Mouse (Mus musculus) midbrain, embryonic 15.5 days (tissue): ENCODE measurements at regions not wholly inside any gene's neighbourhood (a gene's known extent, or its start where the extent isn't known, plus 50 kb on each side); places are given as distances from the start of the nearest gene placed in this dataset.

ENCODE experiments used
- ATAC-seq: fragments of 200-750 bp; cut with Nextera tagmentation; replicated peaks from 2 replicates; pipeline ENCODE4 v1.8.0; 2017; ENCODE audit warnings: moderate TSS enrichment
- H3K27ac ChIP-seq: fragments of 300-500 bp; sonication (generic); 2 replicates; pipeline ENCODE4 v1.5.1; 2015; ENCODE audit warnings: mild to moderate bottlenecking, inconsistent platforms
- H3K27me3 ChIP-seq: fragments of 300-500 bp; sonication (generic); replicated peaks from 2 replicates; pipeline ENCODE4 v1.6.1; 2015; ENCODE audit warnings: inconsistent platforms
- H3K36me3 ChIP-seq: fragments of 300-500 bp; sonication (generic); replicated peaks from 2 replicates; pipeline ENCODE4 v1.6.1; 2015; ENCODE audit warnings: inconsistent platforms
- H3K4me1 ChIP-seq: fragments of 300-500 bp; sonication (generic); 2 replicates; pipeline ENCODE4 v1.6.1; 2015; ENCODE audit warnings: inconsistent platforms
- H3K4me2 ChIP-seq: fragments of 300-500 bp; sonication (generic); 2 replicates; pipeline ENCODE4 v1.6.1; 2015; ENCODE audit warnings: inconsistent platforms, mild to moderate bottlenecking, moderate library complexity
- H3K4me3 ChIP-seq: fragments of 300-500 bp; sonication (generic); 2 replicates; pipeline ENCODE4 v1.5.1; 2015; ENCODE audit warnings: mild to moderate bottlenecking, inconsistent platforms
- H3K9ac ChIP-seq: fragments of 300-500 bp; sonication (generic); 2 replicates; pipeline ENCODE4 v1.6.1; 2015; ENCODE audit warnings: mild to moderate bottlenecking, inconsistent platforms
- H3K9me3 ChIP-seq: fragments of 300-500 bp; sonication (generic); 2 replicates; pipeline ENCODE4 v1.6.1; 2016; ENCODE audit warnings: inconsistent platforms
- WGBS: fragments of 180-500 bp; shearing (Covaris S2); methylation state at CpG from one replicate; pipeline ENCODE4 v1.1.7; 2015; ENCODE audit warnings: mixed read lengths; 5-methylcytosine and 5-hydroxymethylcytosine counted together

GRCm38 (mm10) chr8:96586129-96586528, 697.8 kb upstream of the Got2 start:
- H3K36me3 ChIP-seq: no peaks in the 10 kb centered on the region
- H3K27me3 ChIP-seq: no peaks in the 10 kb centered on the region
- no peaks in the 10 kb centered on the region for H3K4me1 ChIP-seq
- 74% methylated on average over 3 of the region's 3 CpGs for WGBS
- H3K4me2 ChIP-seq: no peak overlapping the region
- no peaks in the 10 kb centered on the region for H3K9me3 ChIP-seq
- ATAC-seq: no peak
- no peak overlapping the region for H3K9ac ChIP-seq
- no peak overlapping the region for H3K27ac ChIP-seq
- no peak overlapping the region for H3K4me3 ChIP-seq

- 84% methylated on average over 10 of the region's 10 CpGs for WGBS
- H3K27ac ChIP-seq: no peak overlapping the region
- no peak for ATAC-seq
Measured at GRCm38 (mm10) chr8:96552512-96552911, 664.2 kb upstream of the Got2 start.

GRCm38 (mm10) chr8:96550408-96550807, 662.1 kb upstream of the Got2 start:
- Histone ChIP-seq H3K36me3 (no peaks in the 10 kb centered on the region), H3K27ac (no peak overlapping the region), H3K27me3 (no peaks in the 10 kb centered on the region), H3K4me1 (no peaks in the 10 kb centered on the region), H3K4me2 (no peak overlapping the region), H3K9me3 (no peaks in the 10 kb centered on the region), H3K9ac (no peak overlapping the region), H3K4me3 (no peak overlapping the region)
- WGBS: 97% methylated on average over 2 of the region's 2 CpGs
- no peak for ATAC-seq

More at GRCm38 (mm10) chr8:96552512-96552911, 664.2 kb upstream of the Got2 start:
- Histone ChIP-seq H3K9me3 (no peaks in the 10 kb centered on the region), H3K4me1 (no peaks in the 10 kb centered on the region), H3K4me3 (no peak overlapping the region), H3K4me2 (no peak overlapping the region), H3K9ac (no peak overlapping the region), H3K27me3 (no peaks in the 10 kb centered on the region), H3K36me3 (no peaks in the 10 kb centered on the region)

GRCm38 (mm10) chr8:96548663-96549062, 660.3 kb upstream of the Got2 start:
- no peaks in the 10 kb centered on the region for H3K36me3 ChIP-seq
- H3K9me3 ChIP-seq: no peaks in the 10 kb centered on the region
- no peak overlapping the region for H3K9ac ChIP-seq
- WGBS: 87% methylated on average over 4 of the region's 4 CpGs
- no peaks in the 10 kb centered on the region for H3K4me1 ChIP-seq
- H3K27me3 ChIP-seq: no peaks in the 10 kb centered on the region
- H3K4me2 ChIP-seq: no peak overlapping the region
- ATAC-seq: no peak
- H3K4me3 ChIP-seq: no peak overlapping the region
- no peak overlapping the region for H3K27ac ChIP-seq

- H3K4me1 ChIP-seq: no peaks in the 10 kb centered on the region
- H3K36me3 ChIP-seq: no peaks in the 10 kb centered on the region
- no peak for ATAC-seq
Measured at GRCm38 (mm10) chr8:96548187-96548586, 659.8 kb upstream of the Got2 start.

GRCm38 (mm10) chr8:96542215-96542614, 653.9 kb upstream of the Got2 start:
- Histone ChIP-seq H3K4me1 (no peaks in the 10 kb centered on the region), H3K9ac (no peak overlapping the region), H3K9me3 (no peaks in the 10 kb centered on the region), H3K4me3 (no peak overlapping the region), H3K36me3 (no peaks in the 10 kb centered on the region), H3K27me3 (no peaks in the 10 kb centered on the region), H3K4me2 (no peak overlapping the region), H3K27ac (no peak overlapping the region)
- 96% methylated on average over 3 of the region's 3 CpGs for whole genome bisulfite sequencing
- ATAC-seq: no peak

More at GRCm38 (mm10) chr8:96548187-96548586, 659.8 kb upstream of the Got2 start:
- H3K9ac ChIP-seq: no peak overlapping the region
- no peak overlapping the region for H3K27ac ChIP-seq
- no peak overlapping the region for H3K4me3 ChIP-seq
- no peak overlapping the region for H3K4me2 ChIP-seq
- no peaks in the 10 kb centered on the region for H3K27me3 ChIP-seq
- H3K9me3 ChIP-seq: no peaks in the 10 kb centered on the region

- WGBS: 56% methylated on average over 6 of the region's 6 CpGs
- Histone ChIP-seq H3K9ac (no peak overlapping the region), H3K4me1 (0 out of 2 replicates have a peak, but pooled peaks cover 3% of the 10 kb centered on the region), H3K27ac (no peak overlapping the region), H3K4me3 (no peak overlapping the region), H3K36me3 (no peaks in the 10 kb centered on the region), H3K4me2 (no peak overlapping the region), H3K9me3 (no peaks in the 10 kb centered on the region), H3K27me3 (no peaks in the 10 kb centered on the region)
- no peak for ATAC-seq
Measured at GRCm38 (mm10) chr8:96498854-96499253, 610.5 kb upstream of the Got2 start.

- WGBS: 90% methylated on average over 3 of the region's 3 CpGs
- Histone ChIP-seq H3K9ac (no peak overlapping the region), H3K9me3 (no peaks in the 10 kb centered on the region), H3K27me3 (no peaks in the 10 kb centered on the region), H3K4me2 (no peak overlapping the region), H3K36me3 (no peaks in the 10 kb centered on the region), H3K4me1 (0 out of 2 replicates have a peak, but pooled peaks cover 3% of the 10 kb centered on the region), H3K4me3 (no peak overlapping the region), H3K27ac (no peak overlapping the region)
- no peak for ATAC-seq
Measured at GRCm38 (mm10) chr8:96495406-96495805, 607.1 kb upstream of the Got2 start.

GRCm38 (mm10) chr8:96489804-96490203, 601.5 kb upstream of the Got2 start:
- no peak overlapping the region for H3K4me2 ChIP-seq
- 61% methylated on average over 2 of the region's 2 CpGs for WGBS
- no peaks in the 10 kb centered on the region for H3K27me3 ChIP-seq
- no peak overlapping the region for H3K4me3 ChIP-seq
- H3K36me3 ChIP-seq: no peaks in the 10 kb centered on the region
- H3K9ac ChIP-seq: no peak overlapping the region
- H3K4me1 ChIP-seq: peaks cover 5% of the 10 kb centered on the region; the same call in 1 of the 2 replicates
- no peaks in the 10 kb centered on the region for H3K9me3 ChIP-seq
- ATAC-seq: no peak
- H3K27ac ChIP-seq: no peak overlapping the region

- WGBS: 39% methylated on average over 7 of the region's 7 CpGs
Measured at GRCm38 (mm10) chr8:96488741-96489453, 600.5 kb upstream of the Got2 start.

GRCm38 (mm10) chr8:96455915-96456314, 567.6 kb upstream of the Got2 start:
- Histone ChIP-seq H3K9ac (peak overlapping the region; percentile 28; the same call in 1 of the 2 replicates), H3K4me2 (peak overlapping the region; percentile 47), H3K27ac (no peak overlapping the region), H3K4me3 (peak overlapping the region; percentile 28), H3K36me3 (no peaks in the 10 kb centered on the region), H3K4me1 (peaks cover 10% of the 10 kb centered on the region), H3K27me3 (no peaks in the 10 kb centered on the region), H3K9me3 (no peaks in the 10 kb centered on the region)
- 22% methylated on average over 6 of the region's 6 CpGs for WGBS
- peak; percentile 56; the same call in 1 of the 2 replicates for ATAC-seq

More at GRCm38 (mm10) chr8:96488741-96489453, 600.5 kb upstream of the Got2 start:
- no peak for ATAC-seq
- H3K4me1 ChIP-seq: peaks cover 5% of the 10 kb centered on the region; the same call in 1 of the 2 replicates
- H3K36me3 ChIP-seq: no peaks in the 10 kb centered on the region
- no peak overlapping the region for H3K27ac ChIP-seq
- no peak overlapping the region for H3K9ac ChIP-seq
- H3K4me2 ChIP-seq: no peak overlapping the region
- H3K4me3 ChIP-seq: no peak overlapping the region
- no peaks in the 10 kb centered on the region for H3K27me3 ChIP-seq
- H3K9me3 ChIP-seq: no peaks in the 10 kb centered on the region

GRCm38 (mm10) chr8:96455336-96455735, 567.0 kb upstream of the Got2 start:
- H3K27ac ChIP-seq: peak overlapping the region; percentile 17; the same call in 1 of the 2 replicates
- H3K9ac ChIP-seq: no peak overlapping the region
- 17% methylated on average over 9 of the region's 9 CpGs for WGBS
- H3K36me3 ChIP-seq: no peaks in the 10 kb centered on the region
- ATAC-seq: peak; percentile 86
- H3K9me3 ChIP-seq: no peaks in the 10 kb centered on the region
- no peaks in the 10 kb centered on the region for H3K27me3 ChIP-seq
- peaks cover 10% of the 10 kb centered on the region for H3K4me1 ChIP-seq
- peak overlapping the region; percentile 47 for H3K4me2 ChIP-seq
- peak overlapping the region; percentile 28 for H3K4me3 ChIP-seq

- WGBS: 33% methylated on average over 1 of the region's 1 CpGs
- Histone ChIP-seq H3K9ac (no peak overlapping the region), H3K36me3 (no peaks in the 10 kb centered on the region), H3K4me3 (no peak overlapping the region), H3K9me3 (no peaks in the 10 kb centered on the region), H3K4me1 (no peaks in the 10 kb centered on the region), H3K4me2 (no peak overlapping the region), H3K27ac (no peak overlapping the region), H3K27me3 (no peaks in the 10 kb centered on the region)
- 0 out of 2 replicates have a peak, but pooled peaks have one; percentile 17 for ATAC-seq
Measured at GRCm38 (mm10) chr8:96429708-96430107, 541.4 kb upstream of the Got2 start.
